Mouse (Mus musculus): Measurements from ENCODE around the gene Oxsr1. TPM values are rescaled to one million over a fixed set of nuclear protein-coding genes. Genes with fewer than 3 reads are reported as not detected.
"Not testable (repeated sequence)": the region's sequence is repeated elsewhere in the genome, so short reads cannot be mapped to it uniquely, and the experiment has no call there.

Gene Oxsr1
- polyA plus RNA-seq, 1 experiment from 2014 or later, result 13.4 TPM

DNA sequence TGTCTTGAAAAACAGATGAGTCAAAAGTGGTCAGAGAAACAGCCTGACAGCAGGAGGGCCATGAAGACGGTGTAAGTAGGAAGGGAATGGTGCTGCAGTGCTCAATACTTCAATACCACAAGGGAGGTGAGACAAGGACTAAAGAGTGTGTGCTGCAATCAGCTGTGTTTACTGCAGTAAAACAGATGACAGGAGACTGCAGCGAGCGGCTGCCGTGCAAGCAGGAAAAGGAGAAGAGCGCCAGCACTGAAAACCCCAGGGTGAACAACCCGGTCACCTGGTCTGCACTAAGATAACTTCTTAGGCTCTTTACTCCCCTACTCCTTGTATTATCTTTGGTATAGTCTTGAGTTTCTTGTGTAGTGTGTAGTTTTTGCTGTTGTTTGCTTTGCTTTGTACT is 54.1 kb downstream of the Oxsr1 start:
- H3K4me3 ChIP-seq (replicated peaks; ENCODE audit: low read length), result no peak overlapping the region
- 96% methylated on average over 6 of the region's 6 CpGs for WGBS
- H3K9ac ChIP-seq (replicated peaks; ENCODE audit: low read depth, low read length), result no peak overlapping the region
- peaks cover 11% of the 10 kb centered on the region; the same call in 1 of the 2 replicates for H3K36me3 ChIP-seq (ENCODE audit: control insufficient read depth, insufficient read depth)
- ATAC-seq, result no peak
- H3K9me3 ChIP-seq (ENCODE audit: control insufficient read depth, low read length), result no peaks in the 10 kb centered on the region
- no peaks in the 10 kb centered on the region for H3K4me1 ChIP-seq (replicated peaks; ENCODE audit: control insufficient read depth, insufficient read depth, low read length)
- H3K27me3 ChIP-seq (replicated peaks; ENCODE audit: control insufficient read depth, insufficient read depth, low read length), result no peaks in the 10 kb centered on the region
- no peak overlapping the region for H3K27ac ChIP-seq (ENCODE audit: low read length)
- no peak overlapping the region for H3K4me2 ChIP-seq (ENCODE audit: low read length)

DNA sequence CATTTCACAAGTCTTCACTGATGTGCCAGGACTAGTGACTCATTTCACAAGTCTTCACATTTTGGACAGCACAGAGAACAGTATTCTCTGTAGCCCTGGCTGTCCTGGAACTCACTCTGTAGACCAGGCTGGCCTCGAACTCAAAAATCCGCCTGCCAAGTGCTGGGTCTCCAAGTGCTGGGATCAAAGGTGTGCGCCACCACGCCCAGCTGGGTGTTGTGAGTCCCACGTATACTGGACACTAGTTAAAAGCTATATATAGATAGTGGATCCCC is 56.2 kb downstream of the Oxsr1 start:
- not testable (repeated sequence) for H3K9me3 ChIP-seq (ENCODE audit: control insufficient read depth, low read length); H3K4me3 ChIP-seq (replicated peaks; ENCODE audit: low read length); H3K4me2 ChIP-seq (ENCODE audit: low read length); H3K27ac ChIP-seq (ENCODE audit: low read length); H3K4me1 ChIP-seq (replicated peaks; ENCODE audit: control insufficient read depth, insufficient read depth, low read length); H3K27me3 ChIP-seq (replicated peaks; ENCODE audit: control insufficient read depth, insufficient read depth, low read length); ATAC-seq; H3K9ac ChIP-seq (replicated peaks; ENCODE audit: low read depth, low read length)
- WGBS, result 96% methylated on average over 5 of the region's 5 CpGs
- peaks cover 11% of the 10 kb centered on the region; the same call in 1 of the 2 replicates for H3K36me3 ChIP-seq (ENCODE audit: control insufficient read depth, insufficient read depth)

DNA sequence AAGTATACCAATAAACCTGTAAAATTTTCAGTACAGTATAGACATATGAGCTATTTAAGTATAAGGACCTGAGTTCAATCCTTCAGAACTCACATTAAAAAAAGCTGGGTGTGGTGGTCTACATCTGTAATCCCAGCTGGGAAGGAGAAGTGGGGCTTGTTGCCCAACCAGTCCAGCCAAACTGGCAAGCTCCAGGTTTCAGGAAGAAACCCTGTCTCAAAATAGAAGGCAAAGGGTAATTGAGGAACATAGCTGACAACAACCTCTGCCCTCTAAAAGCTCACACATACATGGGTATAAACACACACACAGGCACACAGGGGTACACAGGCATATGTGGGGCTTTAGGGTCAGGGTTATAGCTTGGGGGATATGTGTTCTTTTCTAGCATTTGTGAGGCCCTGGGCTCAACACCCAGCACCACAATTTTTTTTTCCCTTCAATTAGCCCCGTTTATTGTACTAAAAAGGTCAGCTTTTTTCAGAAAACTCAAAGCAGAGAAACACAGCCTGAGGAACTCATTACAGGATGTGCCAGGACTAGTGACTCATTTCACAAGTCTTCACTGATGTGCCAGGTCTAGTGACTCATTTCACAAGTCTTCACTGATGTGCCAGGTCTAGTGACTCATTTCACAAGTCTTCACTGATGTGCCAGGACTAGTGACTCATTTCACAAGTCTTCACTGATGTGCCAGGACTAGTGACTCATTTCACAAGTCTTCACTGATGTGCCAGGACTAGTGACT is 56.7 kb downstream of the Oxsr1 start:
- not testable (repeated sequence) for H3K4me3 ChIP-seq (replicated peaks; ENCODE audit: low read length); H3K9me3 ChIP-seq (ENCODE audit: control insufficient read depth, low read length); H3K4me2 ChIP-seq (ENCODE audit: low read length); ATAC-seq; H3K4me1 ChIP-seq (replicated peaks; ENCODE audit: control insufficient read depth, insufficient read depth, low read length); H3K27ac ChIP-seq (ENCODE audit: low read length); H3K27me3 ChIP-seq (replicated peaks; ENCODE audit: control insufficient read depth, insufficient read depth, low read length); H3K9ac ChIP-seq (replicated peaks; ENCODE audit: low read depth, low read length)
- H3K36me3 ChIP-seq (ENCODE audit: control insufficient read depth, insufficient read depth), result peaks cover 11% of the 10 kb centered on the region; the same call in 1 of the 2 replicates
- WGBS, result 58% methylated on average over 1 of the region's 1 CpGs

DNA sequence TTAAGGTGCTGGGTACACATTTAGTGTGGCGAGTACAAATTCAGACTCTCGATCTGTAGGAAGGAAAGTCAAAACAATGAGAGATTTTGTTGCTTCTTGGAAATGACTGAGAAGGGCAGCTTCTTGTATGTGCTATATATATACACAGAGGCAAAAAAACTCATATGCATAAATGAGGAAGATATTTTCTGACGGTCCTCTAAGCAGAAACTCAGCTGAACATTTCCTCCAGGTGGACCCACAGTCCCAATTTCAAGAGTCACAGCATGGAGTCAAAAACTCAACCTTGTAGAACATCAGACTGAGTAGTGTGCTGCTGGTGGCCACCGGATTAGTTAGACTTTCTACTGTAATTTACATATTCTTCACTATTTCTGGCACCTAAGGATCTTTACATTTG is 59.2 kb downstream of the Oxsr1 start:
- Histone ChIP-seq H3K4me3 (replicated peaks; ENCODE audit: low read length) (no peak overlapping the region), H3K9ac (replicated peaks; ENCODE audit: low read depth, low read length) (no peak overlapping the region), H3K36me3 (ENCODE audit: control insufficient read depth, insufficient read depth) (peaks cover 14% of the 10 kb centered on the region; the same call in 1 of the 2 replicates), H3K4me1 (replicated peaks; ENCODE audit: control insufficient read depth, insufficient read depth, low read length) (no peaks in the 10 kb centered on the region), H3K27ac (ENCODE audit: low read length) (no peak overlapping the region), H3K27me3 (replicated peaks; ENCODE audit: control insufficient read depth, insufficient read depth, low read length) (no peaks in the 10 kb centered on the region), H3K4me2 (ENCODE audit: low read length) (no peak overlapping the region), H3K9me3 (ENCODE audit: control insufficient read depth, low read length) (no peaks in the 10 kb centered on the region)
- ATAC-seq, result no peak
- WGBS, result 93% methylated on average over 4 of the region's 4 CpGs

DNA sequence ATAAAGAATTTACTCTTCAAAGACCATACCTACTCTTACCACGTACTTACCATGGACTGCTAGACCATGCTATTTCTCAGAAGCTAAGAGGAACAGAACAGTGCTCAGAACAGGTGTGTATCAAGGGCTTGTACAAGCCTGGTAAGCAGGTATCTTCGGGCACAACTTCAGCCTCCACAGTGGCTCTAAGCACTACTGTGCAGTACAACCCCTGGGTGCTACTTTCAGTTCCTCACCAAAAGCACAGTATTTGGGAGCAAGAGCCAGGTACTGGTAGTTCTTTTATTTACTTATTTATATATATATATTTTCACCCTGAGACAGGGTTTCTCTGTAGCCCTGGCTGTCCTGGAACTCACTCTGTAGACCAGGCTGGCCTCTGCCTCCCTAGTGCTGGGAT is 61.4 kb downstream of the Oxsr1 start:
- no peak for ATAC-seq

DNA sequence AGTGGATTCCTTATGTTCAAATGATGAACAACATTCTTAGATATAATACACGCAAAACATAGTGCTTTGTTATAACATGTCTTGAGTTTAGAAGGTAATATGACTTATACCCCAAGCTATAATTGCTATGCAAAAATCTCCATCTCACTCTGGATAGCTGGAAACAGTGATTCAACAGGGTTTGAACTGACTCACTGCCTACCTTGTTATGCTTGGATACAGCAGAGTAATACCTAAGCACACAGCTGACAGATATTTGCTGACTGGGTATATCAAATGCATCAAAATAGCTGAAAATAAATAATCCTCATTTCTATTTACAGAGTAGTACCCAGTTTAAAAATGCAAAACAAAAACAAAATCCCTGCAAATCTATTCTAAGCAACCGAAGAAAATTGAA is 63.4 kb downstream of the Oxsr1 start:
- Histone ChIP-seq H3K4me2 (ENCODE audit: low read length) (no peak overlapping the region), H3K36me3 (ENCODE audit: control insufficient read depth, insufficient read depth) (peaks cover 10% of the 10 kb centered on the region; the same call in 1 of the 2 replicates), H3K4me1 (replicated peaks; ENCODE audit: control insufficient read depth, insufficient read depth, low read length) (no peaks in the 10 kb centered on the region), H3K4me3 (replicated peaks; ENCODE audit: low read length) (no peak overlapping the region), H3K27ac (ENCODE audit: low read length) (no peak overlapping the region), H3K9me3 (ENCODE audit: control insufficient read depth, low read length) (no peaks in the 10 kb centered on the region), H3K9ac (replicated peaks; ENCODE audit: low read depth, low read length) (no peak overlapping the region), H3K27me3 (replicated peaks; ENCODE audit: control insufficient read depth, insufficient read depth, low read length) (no peaks in the 10 kb centered on the region)
- ATAC-seq, result no peak
- WGBS, result 96% methylated on average over 2 of the region's 2 CpGs

More for the DNA sequence above, 61.4 kb downstream of the Oxsr1 start:
- no peak overlapping the region for H3K27ac ChIP-seq (ENCODE audit: low read length)
- no peak overlapping the region for H3K4me2 ChIP-seq (ENCODE audit: low read length)
- no peaks in the 10 kb centered on the region for H3K4me1 ChIP-seq (replicated peaks; ENCODE audit: control insufficient read depth, insufficient read depth, low read length)
- H3K36me3 ChIP-seq (ENCODE audit: control insufficient read depth, insufficient read depth), result peaks cover 12% of the 10 kb centered on the region; the same call in 1 of the 2 replicates
- H3K27me3 ChIP-seq (replicated peaks; ENCODE audit: control insufficient read depth, insufficient read depth, low read length), result no peaks in the 10 kb centered on the region
- WGBS, result 94% methylated on average over 2 of the region's 2 CpGs
- H3K9me3 ChIP-seq (ENCODE audit: control insufficient read depth, low read length), result no peaks in the 10 kb centered on the region
- no peak overlapping the region for H3K4me3 ChIP-seq (replicated peaks; ENCODE audit: low read length)
- no peak overlapping the region for H3K9ac ChIP-seq (replicated peaks; ENCODE audit: low read depth, low read length)

DNA sequence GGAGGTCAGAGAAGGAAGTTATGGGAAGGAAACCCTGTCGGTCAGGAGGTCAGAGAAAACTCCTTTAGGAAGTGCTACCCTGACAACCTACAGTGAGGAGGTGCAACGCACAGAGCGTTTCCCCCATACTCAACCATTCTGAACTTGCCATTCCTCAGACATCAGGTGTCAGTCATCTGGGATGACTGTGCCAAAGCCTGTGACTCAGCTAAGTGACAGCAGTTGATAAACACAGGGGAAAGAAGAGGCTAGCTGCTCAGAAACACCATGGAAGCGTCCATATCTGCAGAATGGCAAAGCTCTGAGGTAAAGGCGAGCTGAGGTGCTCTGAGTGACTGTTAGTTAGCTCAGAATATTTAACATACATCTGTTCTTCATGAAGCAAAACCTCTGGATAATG is 64.1 kb downstream of the Oxsr1 start:
- Histone ChIP-seq H3K4me3 (replicated peaks; ENCODE audit: low read length) (no peak overlapping the region), H3K4me1 (replicated peaks; ENCODE audit: control insufficient read depth, insufficient read depth, low read length) (no peaks in the 10 kb centered on the region), H3K9ac (replicated peaks; ENCODE audit: low read depth, low read length) (no peak overlapping the region), H3K36me3 (ENCODE audit: control insufficient read depth, insufficient read depth) (peaks cover 8% of the 10 kb centered on the region; the same call in 1 of the 2 replicates), H3K9me3 (ENCODE audit: control insufficient read depth, low read length) (no peaks in the 10 kb centered on the region), H3K4me2 (ENCODE audit: low read length) (no peak overlapping the region), H3K27me3 (replicated peaks; ENCODE audit: control insufficient read depth, insufficient read depth, low read length) (no peaks in the 10 kb centered on the region), H3K27ac (ENCODE audit: low read length) (no peak overlapping the region)
- no peak for ATAC-seq
- 92% methylated on average over 5 of the region's 5 CpGs for WGBS

DNA sequence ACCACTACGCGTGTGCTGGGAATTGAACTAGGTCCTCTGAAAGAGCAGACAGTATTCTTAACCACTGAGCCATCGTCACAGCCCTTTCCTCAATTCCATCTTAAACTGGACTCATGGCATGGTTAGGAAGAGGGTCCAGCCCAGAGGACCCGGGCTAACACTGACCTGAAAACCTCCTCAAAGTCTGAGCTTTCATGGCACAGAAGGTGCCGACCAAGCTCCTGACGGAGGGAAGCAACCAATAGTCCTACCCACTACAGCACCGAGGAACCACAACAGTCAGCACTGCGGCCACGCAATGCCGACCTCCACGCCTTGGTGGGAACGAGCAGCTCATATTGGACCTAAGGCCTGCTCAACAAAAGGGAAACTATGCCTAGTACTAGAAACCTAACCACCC is 66.1 kb downstream of the Oxsr1 start:
- no peak overlapping the region for H3K9ac ChIP-seq (replicated peaks; ENCODE audit: low read depth, low read length)
- H3K4me3 ChIP-seq (replicated peaks; ENCODE audit: low read length), result no peak overlapping the region
- no peak overlapping the region for H3K27ac ChIP-seq (ENCODE audit: low read length)
- ATAC-seq, result no peak
- no peaks in the 10 kb centered on the region for H3K27me3 ChIP-seq (replicated peaks; ENCODE audit: control insufficient read depth, insufficient read depth, low read length)
- no peaks in the 10 kb centered on the region for H3K9me3 ChIP-seq (ENCODE audit: control insufficient read depth, low read length)
- 95% methylated on average over 12 of the region's 12 CpGs for WGBS
- H3K4me1 ChIP-seq (replicated peaks; ENCODE audit: control insufficient read depth, insufficient read depth, low read length), result no peaks in the 10 kb centered on the region
- H3K36me3 ChIP-seq (ENCODE audit: control insufficient read depth, insufficient read depth), result peaks cover 8% of the 10 kb centered on the region; the same call in 1 of the 2 replicates
- no peak overlapping the region for H3K4me2 ChIP-seq (ENCODE audit: low read length)

DNA sequence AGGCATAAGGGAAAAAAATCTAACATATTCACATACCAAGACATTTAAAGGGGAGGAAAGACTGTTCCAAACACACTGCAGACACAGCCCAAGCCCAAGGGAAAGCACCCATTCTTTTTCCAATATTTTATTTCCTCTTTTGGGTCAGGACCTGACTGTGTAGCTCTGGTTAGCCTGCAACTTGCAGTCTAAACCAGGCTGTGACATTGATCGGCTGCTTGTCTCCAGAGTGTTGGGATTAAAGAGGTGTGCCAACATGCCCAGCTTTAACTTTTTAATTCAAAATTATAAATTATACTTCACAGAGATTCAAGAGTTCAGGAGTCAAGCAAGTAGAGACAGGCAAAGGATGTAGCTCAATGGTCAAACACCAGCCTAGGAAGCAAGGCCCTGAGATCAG is 67.1 kb downstream of the Oxsr1 start:
- ATAC-seq, result no peak
- Histone ChIP-seq H3K4me2 (ENCODE audit: low read length) (no peak overlapping the region), H3K4me3 (replicated peaks; ENCODE audit: low read length) (no peak overlapping the region), H3K9ac (replicated peaks; ENCODE audit: low read depth, low read length) (no peak overlapping the region), H3K27ac (ENCODE audit: low read length) (no peak overlapping the region), H3K9me3 (ENCODE audit: control insufficient read depth, low read length) (no peaks in the 10 kb centered on the region), H3K27me3 (replicated peaks; ENCODE audit: control insufficient read depth, insufficient read depth, low read length) (no peaks in the 10 kb centered on the region), H3K4me1 (replicated peaks; ENCODE audit: control insufficient read depth, insufficient read depth, low read length) (no peaks in the 10 kb centered on the region), H3K36me3 (ENCODE audit: control insufficient read depth, insufficient read depth) (peaks cover 12% of the 10 kb centered on the region)
- WGBS, result 97% methylated on average over 1 of the region's 1 CpGs

DNA sequence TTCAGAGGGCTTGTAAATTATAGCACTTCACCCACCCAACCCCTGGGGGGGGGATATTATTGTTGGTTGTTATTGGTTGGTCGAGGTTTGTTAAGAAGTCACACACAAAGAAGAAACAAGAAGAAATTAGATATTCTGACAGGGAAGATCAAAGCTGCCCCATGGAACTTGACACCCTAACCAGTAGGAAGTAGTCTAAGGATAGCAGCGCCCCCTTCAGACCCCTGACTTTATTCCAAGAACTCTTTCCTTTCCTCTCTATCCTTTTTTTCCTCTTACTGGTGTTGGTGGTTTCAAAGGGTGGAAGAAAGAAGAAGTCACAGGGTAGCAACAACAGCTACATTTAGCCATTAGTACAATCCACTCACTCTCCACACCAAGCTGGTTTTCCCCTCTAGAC is 68.0 kb downstream of the Oxsr1 start:
- Histone ChIP-seq H3K9me3 (ENCODE audit: control insufficient read depth, low read length) (no peaks in the 10 kb centered on the region), H3K4me2 (ENCODE audit: low read length) (no peak overlapping the region), H3K4me3 (replicated peaks; ENCODE audit: low read length) (no peak overlapping the region), H3K9ac (replicated peaks; ENCODE audit: low read depth, low read length) (no peak overlapping the region), H3K4me1 (replicated peaks; ENCODE audit: control insufficient read depth, insufficient read depth, low read length) (no peaks in the 10 kb centered on the region), H3K27ac (ENCODE audit: low read length) (no peak overlapping the region), H3K36me3 (ENCODE audit: control insufficient read depth, insufficient read depth) (peaks cover 12% of the 10 kb centered on the region), H3K27me3 (replicated peaks; ENCODE audit: control insufficient read depth, insufficient read depth, low read length) (no peaks in the 10 kb centered on the region)
- WGBS, result 78% methylated on average over 2 of the region's 2 CpGs
- no peak for ATAC-seq

Data from forebrain, embryonic 16.5 days (tissue).